Mouse (Mus musculus) right cerebral cortex, adult 2 months (tissue): ENCODE measurements around the gene Alox8.

Experiments used
- DNase-seq, 2 experiments: peaks; one replicate each; pipeline ENCODE4 v3.0.0; 2021 to 2022; ENCODE audit warnings: low spot score in 2 of 2

The Alox8 gene

DNA sequence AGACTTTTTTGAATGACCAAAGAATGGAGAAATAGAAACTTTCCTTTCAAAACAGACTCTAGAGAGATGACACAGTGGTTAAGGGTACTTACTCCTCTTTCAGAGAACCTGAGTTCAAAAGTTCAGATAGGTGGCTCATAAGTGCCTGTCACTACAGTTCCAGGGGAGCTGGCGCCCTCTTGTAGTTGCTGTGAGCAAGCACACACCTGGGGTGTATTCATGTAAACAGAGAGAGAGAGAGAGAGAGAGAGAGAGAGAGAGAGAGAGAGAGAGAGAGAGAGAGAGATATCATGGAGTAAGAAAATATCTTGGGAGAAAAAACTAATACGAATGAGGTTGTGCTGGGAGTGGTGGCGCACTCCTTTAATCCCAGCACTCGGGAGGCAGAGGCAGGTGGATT lies 17.5 kb downstream of the Alox8 start:
- DNase-seq: no peak

DNA sequence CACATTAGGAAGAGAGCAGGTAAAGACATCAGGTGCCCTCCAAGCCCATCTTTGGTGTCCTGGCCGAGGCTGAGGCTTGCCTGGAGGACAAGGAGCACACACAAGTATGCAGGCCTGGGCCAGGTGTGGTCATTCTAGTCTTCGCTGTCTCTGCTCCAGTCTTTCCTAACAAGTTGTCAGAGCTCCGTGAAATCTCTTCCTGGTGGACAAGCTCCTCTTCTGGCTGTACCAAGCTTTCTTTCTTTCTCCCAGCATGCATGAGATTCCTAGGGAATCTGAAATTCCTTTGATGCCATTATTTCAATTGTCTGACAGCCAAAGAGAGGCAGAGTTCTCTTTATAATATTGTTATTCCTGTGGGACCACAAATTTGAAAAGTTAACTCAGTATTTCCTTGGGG lies 18.1 kb downstream of the Alox8 start:
- no peak for DNase-seq

- no peak for DNase-seq
These were observed 19.1 kb downstream of the Alox8 start for GRCm38 (mm10) chr11:69178525-69178924.

DNA sequence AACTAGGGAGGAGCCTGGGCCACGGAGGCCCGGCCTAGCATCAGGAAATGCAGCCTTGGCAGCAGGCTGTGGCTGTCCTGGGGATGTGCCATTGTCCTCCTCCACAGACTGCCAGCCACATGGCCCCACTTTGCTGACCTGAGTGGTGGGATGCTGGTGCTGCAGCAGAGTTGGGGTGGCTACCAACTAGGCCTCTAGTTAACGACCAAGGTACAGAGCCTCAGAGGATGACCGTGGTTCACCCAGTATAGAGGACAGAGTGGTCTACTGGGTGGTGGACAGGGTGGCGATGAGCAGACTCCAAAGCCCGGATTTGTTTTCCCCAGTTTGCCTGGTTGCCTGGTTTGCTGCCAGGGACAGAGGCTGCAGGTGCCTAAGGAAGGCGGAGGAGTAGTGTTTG lies 22.9 kb downstream of the Alox8 start:
- DNase-seq: peak in 1 of 2 experiments; percentile 25

GRCm38 (mm10) chr11:69172606-69173005 lies 25.0 kb downstream of the Alox8 start:
- no peak for DNase-seq

GRCm38 (mm10) chr11:69171626-69172025 lies 26.0 kb downstream of the Alox8 start:
- peak in 1 of 2 experiments; percentile 57 for DNase-seq

GRCm38 (mm10) chr11:69169313-69169712 lies 28.3 kb downstream of the Alox8 start:
- peak; percentile 62 to 63 for DNase-seq

DNA sequence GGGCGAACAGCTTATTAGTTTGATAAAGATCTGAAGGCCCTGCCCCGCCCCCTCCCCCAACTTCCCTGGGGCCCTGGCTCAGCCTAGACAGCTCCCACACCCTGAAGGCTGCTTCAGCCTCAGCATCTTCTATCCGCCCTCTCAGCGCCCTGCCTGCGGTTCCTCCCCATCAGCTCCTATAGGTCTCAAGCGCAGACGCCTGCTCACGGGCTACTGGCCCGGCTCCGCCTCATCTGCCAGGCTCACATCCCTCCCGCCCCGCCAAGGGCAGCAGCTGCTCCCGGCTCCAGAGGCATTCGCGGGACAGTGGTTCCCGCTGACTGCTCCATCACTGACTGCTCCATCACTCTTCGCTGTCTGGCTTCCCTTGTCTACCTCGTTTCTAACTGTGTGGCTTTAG lies 40.8 kb downstream of the Alox8 start, which contains the start of gene Alox12b:
Gene Alox12b, plus strand, starts transcription at position 190 of the 400 bp plus-strand sequence.
- DNase-seq: peak in 1 of 2 experiments; percentile 25

DNA sequence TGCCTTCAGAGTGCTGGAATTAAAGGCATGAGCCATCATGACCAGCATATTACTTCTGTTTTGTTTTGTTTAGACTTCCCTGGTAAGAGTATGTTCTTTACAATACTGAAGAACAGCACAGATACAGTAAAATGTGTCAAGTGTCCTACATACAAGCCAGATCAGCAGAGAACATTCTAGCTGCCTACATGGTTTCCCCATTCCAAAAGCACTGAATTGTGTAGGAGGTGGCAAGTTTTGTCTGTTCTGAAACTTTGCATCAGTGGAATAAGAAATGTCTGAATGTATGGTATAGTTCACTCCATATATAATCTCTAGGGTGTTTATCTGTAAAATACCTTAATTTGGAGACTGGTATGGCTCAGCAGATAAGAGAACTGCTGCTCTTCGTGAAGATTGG lies 42.3 kb downstream of the Alox8 start:
- DNase-seq: no peak

- DNase-seq: no peak
These were observed 43.8 kb downstream of the Alox8 start for GRCm38 (mm10) chr11:69153831-69154230.

DNA sequence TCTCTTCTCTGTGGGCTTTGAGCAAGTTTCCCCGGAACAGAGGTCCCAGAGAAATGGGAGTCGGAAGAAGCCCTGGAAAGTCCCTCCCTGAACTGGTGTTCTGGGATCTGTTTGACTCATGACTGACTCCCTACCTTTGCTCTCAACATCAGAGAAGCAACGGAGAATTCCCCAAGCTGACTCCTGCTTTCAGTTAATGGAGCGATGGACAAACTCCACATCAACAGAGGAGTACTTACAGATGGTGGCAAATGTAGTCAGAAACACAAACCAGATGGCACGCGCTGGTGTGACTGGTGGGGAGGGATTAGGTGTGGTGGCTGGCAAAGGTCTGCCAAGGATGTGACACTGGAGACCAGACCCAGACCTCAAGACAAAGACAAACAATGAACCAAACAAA lies 46.6 kb downstream of the Alox8 start:
- no peak for DNase-seq

GRCm38 (mm10) chr11:69150444-69150843 lies 47.2 kb downstream of the Alox8 start:
- DNase-seq: peak; percentile 70 to 76

GRCm38 (mm10) chr11:69149728-69150127 lies 47.9 kb downstream of the Alox8 start:
- DNase-seq: no peak

- no peak for DNase-seq
These were observed 49.1 kb downstream of the Alox8 start for GRCm38 (mm10) chr11:69148451-69148960.

GRCm38 (mm10) chr11:69147546-69147945 lies 50.1 kb downstream of the Alox8 start:
- DNase-seq: no peak

DNA sequence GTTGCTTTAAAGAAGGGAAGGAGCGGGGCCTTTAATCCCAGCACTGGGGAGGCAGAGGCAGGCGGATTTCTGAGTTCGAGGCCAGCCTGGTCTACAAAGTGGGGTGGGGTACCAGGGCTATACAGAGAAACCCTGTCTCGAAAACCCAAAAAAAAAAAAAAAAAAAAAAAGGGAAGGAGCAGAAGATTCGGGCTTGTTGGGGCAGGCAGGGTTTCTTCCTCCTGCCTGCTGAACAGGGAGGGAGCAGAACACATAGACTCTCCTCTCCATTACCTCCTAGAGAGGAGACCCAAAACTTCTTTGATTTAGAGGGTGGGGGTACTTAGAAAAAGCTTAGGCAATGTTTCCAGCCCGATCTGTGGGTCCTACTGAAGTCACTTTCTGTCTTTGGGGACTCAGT lies 62.3 kb downstream of the Alox8 start:
- no peak for DNase-seq

GRCm38 (mm10) chr11:69134622-69134968 lies 63.0 kb downstream of the Alox8 start:
- no peak for DNase-seq
